Mouse (Mus musculus): Measurements from ENCODE around the gene Arhgap20.
A peak's percentile ranks its signal among the peaks of the same experiment; 100 is the strongest.

The Arhgap20 gene

GRCm38 (mm10) chr9:51764921-51765416, at the start of gene Arhgap20:
Arhgap20 (plus strand) TSS chr9:51765337.
- DNase-seq (ENCODE audit: low spot score in 2 of 2): peak; percentile 68 to 81

GRCm38 (mm10) chr9:51718793-51719192, 46.3 kb upstream of the Arhgap20 start:
- DNase-seq (ENCODE audit: low spot score in 2 of 2): no peak

- DNase-seq (ENCODE audit: low spot score in 2 of 2): no peak
Observed at GRCm38 (mm10) chr9:51727960-51728359, 37.2 kb upstream of the Arhgap20 start.

GRCm38 (mm10) chr9:51735180-51736034, 29.7 kb upstream of the Arhgap20 start:
- DNase-seq (ENCODE audit: low spot score in 2 of 2): no peak

- no peak for DNase-seq (ENCODE audit: low spot score in 2 of 2)
Observed at GRCm38 (mm10) chr9:51736750-51737368, 28.3 kb upstream of the Arhgap20 start.

- DNase-seq (ENCODE audit: low spot score in 2 of 2): no peak
Observed at GRCm38 (mm10) chr9:51738349-51738748, 26.8 kb upstream of the Arhgap20 start.

GRCm38 (mm10) chr9:51739826-51740225, 25.3 kb upstream of the Arhgap20 start:
- no peak for DNase-seq (ENCODE audit: low spot score in 2 of 2)

GRCm38 (mm10) chr9:51750144-51750543, 15.0 kb upstream of the Arhgap20 start:
- DNase-seq (ENCODE audit: low spot score in 2 of 2): no peak

GRCm38 (mm10) chr9:51761003-51761402, 4.1 kb upstream of the Arhgap20 start:
- DNase-seq (ENCODE audit: low spot score in 2 of 2): no peak

- no peak for DNase-seq (ENCODE audit: low spot score in 2 of 2)
Observed at GRCm38 (mm10) chr9:51764041-51764875, 879 bp upstream of the Arhgap20 start.

GRCm38 (mm10) chr9:51765417-51766174, 459 bp downstream of the Arhgap20 start:
- DNase-seq (ENCODE audit: low spot score in 2 of 2): peak; percentile 50 to 51

- no peak for DNase-seq (ENCODE audit: low spot score in 2 of 2)
Observed at GRCm38 (mm10) chr9:51766175-51767062, 1.3 kb downstream of the Arhgap20 start.

GRCm38 (mm10) chr9:51774201-51774600, 9.1 kb downstream of the Arhgap20 start:
- DNase-seq (ENCODE audit: low spot score in 2 of 2): no peak

- no peak for DNase-seq (ENCODE audit: low spot score in 2 of 2)
Observed at GRCm38 (mm10) chr9:51776459-51776858, 11.3 kb downstream of the Arhgap20 start.

GRCm38 (mm10) chr9:51777180-51777579, 12.0 kb downstream of the Arhgap20 start:
- no peak for DNase-seq (ENCODE audit: low spot score in 2 of 2)

GRCm38 (mm10) chr9:51779232-51779631, 14.1 kb downstream of the Arhgap20 start:
- DNase-seq (ENCODE audit: low spot score in 2 of 2): no peak

- DNase-seq (ENCODE audit: low spot score in 2 of 2): no peak
Observed at GRCm38 (mm10) chr9:51781092-51781491, 16.0 kb downstream of the Arhgap20 start.

GRCm38 (mm10) chr9:51787380-51787779, 22.2 kb downstream of the Arhgap20 start:
- no peak for DNase-seq (ENCODE audit: low spot score in 2 of 2)

GRCm38 (mm10) chr9:51788466-51788865, 23.3 kb downstream of the Arhgap20 start:
- no peak for DNase-seq (ENCODE audit: low spot score in 2 of 2)

- no peak for DNase-seq (ENCODE audit: low spot score in 2 of 2)
Observed at GRCm38 (mm10) chr9:51795206-51795605, 30.1 kb downstream of the Arhgap20 start.
